Mouse (Mus musculus) forebrain, embryonic 16.5 days (tissue): ENCODE data around the gene Bag1. TPM values are rescaled to one million over a fixed set of nuclear protein-coding genes. Genes with fewer than 3 reads are reported as not detected.

Source experiments
- ATAC-seq: fragments of 200-750 bp; cut with Nextera tagmentation; 2 replicates; pipeline ENCODE4 v1.8.0; 2017; ENCODE audit warnings: mild to moderate bottlenecking, moderate library complexity
- H3K27ac ChIP-seq: fragments of 300-500 bp; sonication (generic); 2 replicates; pipeline ENCODE4 v1.5.1; 2014; ENCODE audit warnings: low read length, control low read depth
- H3K27me3 ChIP-seq: fragments of 300-500 bp; sonication (generic); replicated peaks from 2 replicates; pipeline ENCODE4 v1.6.1; 2014; ENCODE audit warnings: low read length; ENCODE audit not compliant: control insufficient read depth, insufficient read depth
- H3K36me3 ChIP-seq: fragments of 300-500 bp; sonication (generic); 2 replicates; pipeline ENCODE4 v1.6.1; 2014; ENCODE audit not compliant: control insufficient read depth, insufficient read depth
- H3K4me1 ChIP-seq: fragments of 300-500 bp; sonication (generic); replicated peaks from 2 replicates; pipeline ENCODE4 v1.6.1; 2014; ENCODE audit warnings: low read length; ENCODE audit not compliant: control insufficient read depth, insufficient read depth
- H3K4me2 ChIP-seq: fragments of 300-500 bp; sonication (generic); 2 replicates; pipeline ENCODE4 v1.6.1; 2014; ENCODE audit warnings: mild to moderate bottlenecking, low read length, control low read depth
- H3K4me3 ChIP-seq: fragments of 300-500 bp; sonication (generic); replicated peaks from 2 replicates; pipeline ENCODE4 v1.5.1; 2014; ENCODE audit warnings: mild to moderate bottlenecking, low read length, control low read depth
- H3K9ac ChIP-seq: fragments of 300-500 bp; sonication (generic); replicated peaks from 2 replicates; pipeline ENCODE4 v1.6.1; 2014; ENCODE audit warnings: low read depth, low read length, control low read depth
- H3K9me3 ChIP-seq: fragments of 300-500 bp; sonication (generic); 2 replicates; pipeline ENCODE4 v1.6.1; 2016; ENCODE audit warnings: low read length; ENCODE audit not compliant: control insufficient read depth
- WGBS: fragments of 180-500 bp; shearing (Covaris S2); extraction: QIAGEN DNeasy Blood & Tissue Kit; methylation state at CpG from one replicate; pipeline ENCODE4 v1.1.7; 2014; 5-methylcytosine and 5-hydroxymethylcytosine counted together
- polyA plus RNA-seq: library from polyadenylated mRNA; unstranded; fragments of >200 nt; fragmentation: Nextera tagmentation; extraction: Ambion mirVana; gene quantifications from 2 replicates; pipeline ENCODE4 v1.2.1, GENCODE M21; 2015

Gene Bag1
- polyA plus RNA-seq, 1 experiment from 2014 or later: 180 TPM

GRCm38 (mm10) chr4:40921288-40921687 lies 26.8 kb downstream of the Bag1 start:
- whole genome bisulfite sequencing: 69% methylated on average over 3 of the region's 3 CpGs
- ATAC-seq: no peak
- Histone ChIP-seq H3K9me3 (no peaks in the 10 kb centered on the region), H3K4me2 (no peak overlapping the region), H3K4me1 (no peaks in the 10 kb centered on the region), H3K27ac (no peak overlapping the region), H3K4me3 (no peak overlapping the region), H3K27me3 (no peaks in the 10 kb centered on the region), H3K9ac (no peak overlapping the region), H3K36me3 (no peaks in the 10 kb centered on the region)

GRCm38 (mm10) chr4:40920576-40920975 lies 27.5 kb downstream of the Bag1 start:
- no peak overlapping the region for H3K4me2 ChIP-seq
- no peaks in the 10 kb centered on the region for H3K27me3 ChIP-seq
- no peak overlapping the region for H3K27ac ChIP-seq
- H3K9ac ChIP-seq: no peak overlapping the region
- H3K4me3 ChIP-seq: no peak overlapping the region
- no peak for ATAC-seq
- no peaks in the 10 kb centered on the region for H3K9me3 ChIP-seq
- H3K36me3 ChIP-seq: no peaks in the 10 kb centered on the region
- H3K4me1 ChIP-seq: no peaks in the 10 kb centered on the region
- 91% methylated on average over 2 of the region's 2 CpGs for WGBS

GRCm38 (mm10) chr4:40919785-40920184 lies 28.3 kb downstream of the Bag1 start, which contains the start of gene Spink4:
TSS of gene Spink4 (plus strand) at chr4:40920052.
- no peak for ATAC-seq
- Histone ChIP-seq H3K9me3 (no peaks in the 10 kb centered on the region), H3K4me2 (no peak within 1 kb of the TSS), H3K27ac (no peak within 1 kb of the TSS), H3K4me3 (no peak within 1 kb of the TSS), H3K4me1 (no peaks in the 10 kb centered on the region), H3K27me3 (no peaks in the 10 kb centered on the region), H3K36me3 (no peaks in the 10 kb centered on the region), H3K9ac (no peak within 1 kb of the TSS)
- WGBS: 70% methylated on average over 3 of the region's 3 CpGs

GRCm38 (mm10) chr4:40916592-40917155 lies 31.4 kb downstream of the Bag1 start:
- Histone ChIP-seq H3K4me2 (no peak overlapping the region), H3K4me3 (no peak overlapping the region), H3K27ac (no peak overlapping the region), H3K27me3 (no peaks in the 10 kb centered on the region), H3K9me3 (no peaks in the 10 kb centered on the region), H3K36me3 (no peaks in the 10 kb centered on the region), H3K9ac (no peak overlapping the region), H3K4me1 (no peaks in the 10 kb centered on the region)
- WGBS: 88% methylated on average over 7 of the region's 7 CpGs
- ATAC-seq: no peak

GRCm38 (mm10) chr4:40915947-40916346 lies 32.1 kb downstream of the Bag1 start:
- Histone ChIP-seq H3K27me3 (no peaks in the 10 kb centered on the region), H3K9me3 (no peaks in the 10 kb centered on the region), H3K4me3 (no peak overlapping the region), H3K4me2 (no peak overlapping the region), H3K9ac (no peak overlapping the region), H3K4me1 (no peaks in the 10 kb centered on the region), H3K27ac (no peak overlapping the region), H3K36me3 (no peaks in the 10 kb centered on the region)
- ATAC-seq: no peak
- 81% methylated on average over 5 of the region's 5 CpGs for WGBS

- ATAC-seq: no peak
- no peaks in the 10 kb centered on the region for H3K36me3 ChIP-seq
- H3K27me3 ChIP-seq: no peaks in the 10 kb centered on the region
- H3K9me3 ChIP-seq: no peaks in the 10 kb centered on the region
- no peak overlapping the region for H3K9ac ChIP-seq
- no peak overlapping the region for H3K27ac ChIP-seq
- no peak overlapping the region for H3K4me2 ChIP-seq
- no peak overlapping the region for H3K4me3 ChIP-seq
- no peaks in the 10 kb centered on the region for H3K4me1 ChIP-seq
These were observed 33.7 kb downstream of the Bag1 start for GRCm38 (mm10) chr4:40914287-40914867.

GRCm38 (mm10) chr4:40908261-40908969 lies 39.7 kb downstream of the Bag1 start:
- Histone ChIP-seq H3K4me3 (no peak overlapping the region), H3K9me3 (no peaks in the 10 kb centered on the region), H3K4me1 (peaks cover 8% of the 10 kb centered on the region), H3K27ac (no peak overlapping the region), H3K4me2 (no peak overlapping the region), H3K9ac (no peak overlapping the region), H3K27me3 (no peaks in the 10 kb centered on the region), H3K36me3 (no peaks in the 10 kb centered on the region)
- no peak for ATAC-seq
- 50% methylated on average over 20 of the region's 20 CpGs for WGBS

- no peak overlapping the region for H3K4me3 ChIP-seq
- 70% methylated on average over 1 of the region's 1 CpGs for WGBS
- no peak overlapping the region for H3K4me2 ChIP-seq
- H3K9me3 ChIP-seq: no peaks in the 10 kb centered on the region
- H3K36me3 ChIP-seq: no peaks in the 10 kb centered on the region
- H3K27ac ChIP-seq: no peak overlapping the region
- H3K27me3 ChIP-seq: no peaks in the 10 kb centered on the region
- ATAC-seq: no peak
- H3K9ac ChIP-seq: no peak overlapping the region
- H3K4me1 ChIP-seq: peaks cover 8% of the 10 kb centered on the region
These were observed 41.8 kb downstream of the Bag1 start for GRCm38 (mm10) chr4:40906298-40906697.

GRCm38 (mm10) chr4:40900612-40901011 lies 47.5 kb downstream of the Bag1 start:
- no peak overlapping the region for H3K4me2 ChIP-seq
- H3K9me3 ChIP-seq: no peaks in the 10 kb centered on the region
- no peaks in the 10 kb centered on the region for H3K4me1 ChIP-seq
- WGBS: 91% methylated on average over 4 of the region's 4 CpGs
- H3K27ac ChIP-seq: no peak overlapping the region
- no peaks in the 10 kb centered on the region for H3K27me3 ChIP-seq
- no peak overlapping the region for H3K9ac ChIP-seq
- no peaks in the 10 kb centered on the region for H3K36me3 ChIP-seq
- no peak overlapping the region for H3K4me3 ChIP-seq
- ATAC-seq: no peak
